Mouse (Mus musculus) thymus, adult 2 months (tissue): ENCODE measurements around the gene Tm7sf3.

Source experiments
- CTCF ChIP-seq: fragments of 200-500 bp; IDR thresholded peaks from 2 replicates; pipeline ENCODE4 v1.5.1; 2012; ENCODE audit warnings: mild to moderate bottlenecking, control low read depth, low read length, moderate library complexity, borderline replicate concordance; ENCODE audit not compliant: control insufficient read depth, poor library complexity, insufficient read depth; ENCODE audit errors: extremely low read depth
- POLR2A ChIP-seq: fragments of 200-500 bp; IDR thresholded peaks from 2 replicates; pipeline ENCODE4 v1.6.1; 2012; ENCODE audit warnings: mild to moderate bottlenecking, low read length, control low read depth, moderate library complexity; ENCODE audit not compliant: control insufficient read depth, poor library complexity, insufficient read depth; ENCODE audit errors: extremely low read depth

DNA sequence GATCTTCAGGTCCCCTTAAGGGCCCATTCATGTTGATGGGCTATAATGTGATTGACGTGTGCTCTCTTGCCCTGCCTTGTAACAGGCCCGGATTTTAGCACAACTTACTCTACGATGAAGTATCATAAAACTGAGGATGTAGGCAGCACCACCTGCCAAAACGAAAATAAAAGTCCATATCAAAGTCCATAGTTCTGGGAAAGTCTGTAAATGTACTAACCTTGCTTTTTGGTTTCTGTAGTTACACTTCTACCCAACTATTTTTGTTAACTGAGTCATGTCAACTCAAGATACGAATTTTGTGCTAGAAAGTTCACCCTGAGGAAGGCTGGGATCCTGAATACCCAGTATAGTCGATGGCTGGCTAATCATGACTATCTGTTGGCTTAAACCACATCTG, 1.6 kb downstream of the Tm7sf3 start:
- no peak for TF ChIP-seq CTCF
- TF ChIP-seq POLR2A: no peak
